Mouse (Mus musculus): ENCODE data around the gene Gm10130. TPM values are rescaled to one million over a fixed set of nuclear protein-coding genes. Genes with fewer than 3 reads are reported as not detected.
"Not testable (repeated sequence)": the region's sequence is repeated elsewhere in the genome, so short reads cannot be mapped to it uniquely, and the experiment has no call there.

Gene Gm10130
- polyA plus RNA-seq, 1 experiment from 2014 or later = not detected

GRCm38 (mm10) chr2:150357136-150357535, 33.6 kb downstream of the Gm10130 start:
- not testable (repeated sequence) for H3K9ac ChIP-seq (ENCODE audit: low read length); H3K9me3 ChIP-seq (ENCODE audit: control insufficient read depth, low read length); H3K27me3 ChIP-seq (ENCODE audit: control insufficient read depth, insufficient read depth, low read length); H3K4me1 ChIP-seq (ENCODE audit: control insufficient read depth in 2 of 2, insufficient read depth in 2 of 2, low read length in 2 of 2); H3K4me2 ChIP-seq (ENCODE audit: low read length); H3K27ac ChIP-seq (replicated peaks in 1 of 2; ENCODE audit: control insufficient read depth in 1 of 2, insufficient read depth in 1 of 2, low read depth in 2 of 2, low read length in 2 of 2); H3K36me3 ChIP-seq (ENCODE audit: control insufficient read depth, insufficient read depth, low read length); H3K4me3 ChIP-seq (ENCODE audit: control insufficient read depth in 1 of 2, insufficient read depth in 1 of 2, low read depth in 1 of 2, low read length in 2 of 2); ATAC-seq (ENCODE audit: insufficient number of reproducible peaks, insufficient read depth, low FRiP score, low read depth)

- WGBS = 2% methylated on average over 15 of the region's 17 CpGs
- ATAC-seq (ENCODE audit: insufficient number of reproducible peaks, insufficient read depth, low FRiP score, low read depth) = peak; percentile 93
- not testable (repeated sequence) for H3K27me3 ChIP-seq (ENCODE audit: control insufficient read depth, insufficient read depth, low read length)
These were observed 38.8 kb downstream of the Gm10130 start, which contains the start of gene 3300002I08Rik for GRCm38 (mm10) chr2:150362113-150362877. TSS of gene 3300002I08Rik (minus strand) at chr2:150362765.

GRCm38 (mm10) chr2:150362878-150363229, 39.4 kb downstream of the Gm10130 start:
- H3K9me3 ChIP-seq (ENCODE audit: control insufficient read depth, low read length) = no peaks in the 10 kb centered on the region
- ATAC-seq (ENCODE audit: insufficient number of reproducible peaks, insufficient read depth, low FRiP score, low read depth) = peak; percentile 43; the same call in 1 of the 2 replicates
- peak overlapping the region; percentile 61 for H3K4me2 ChIP-seq (ENCODE audit: low read length)
- H3K9ac ChIP-seq (ENCODE audit: low read length) = peak overlapping the region; percentile 82
- H3K27me3 ChIP-seq (ENCODE audit: control insufficient read depth, insufficient read depth, low read length) = no peaks in the 10 kb centered on the region
- peak overlapping the region in 1 of 2 experiments; percentile 82; a peak in 2 of 4 replicates for H3K27ac ChIP-seq (replicated peaks in 1 of 2; ENCODE audit: control insufficient read depth in 1 of 2, insufficient read depth in 1 of 2, low read depth in 2 of 2, low read length in 2 of 2)
- H3K4me1 ChIP-seq (ENCODE audit: control insufficient read depth in 2 of 2, insufficient read depth in 2 of 2, low read length in 2 of 2) = no peaks in the 10 kb centered on the region
- peak overlapping the region; percentile 64 to 83 for H3K4me3 ChIP-seq (ENCODE audit: control insufficient read depth in 1 of 2, insufficient read depth in 1 of 2, low read depth in 1 of 2, low read length in 2 of 2)
- H3K36me3 ChIP-seq (ENCODE audit: control insufficient read depth, insufficient read depth, low read length) = no peaks in the 10 kb centered on the region
- WGBS = 10% methylated on average over 4 of the region's 4 CpGs

More at GRCm38 (mm10) chr2:150362113-150362877, 38.8 kb downstream of the Gm10130 start, which contains the start of gene 3300002I08Rik:
- peak within 1 kb of the TSS; percentile 82 for H3K9ac ChIP-seq (ENCODE audit: low read length)
- peak within 1 kb of the TSS; percentile 61 for H3K4me2 ChIP-seq (ENCODE audit: low read length)
- peak within 1 kb of the TSS; percentile 64 to 83 for H3K4me3 ChIP-seq (ENCODE audit: control insufficient read depth in 1 of 2, insufficient read depth in 1 of 2, low read depth in 1 of 2, low read length in 2 of 2)
- not testable (repeated sequence) for H3K36me3 ChIP-seq (ENCODE audit: control insufficient read depth, insufficient read depth, low read length); H3K9me3 ChIP-seq (ENCODE audit: control insufficient read depth, low read length); H3K4me1 ChIP-seq (ENCODE audit: control insufficient read depth in 2 of 2, insufficient read depth in 2 of 2, low read length in 2 of 2)
- H3K27ac ChIP-seq (replicated peaks in 1 of 2; ENCODE audit: control insufficient read depth in 1 of 2, insufficient read depth in 1 of 2, low read depth in 2 of 2, low read length in 2 of 2) = peak within 1 kb of the TSS; percentile 76 to 82

- not testable (repeated sequence) for H3K4me1 ChIP-seq (ENCODE audit: control insufficient read depth in 2 of 2, insufficient read depth in 2 of 2, low read length in 2 of 2); H3K27me3 ChIP-seq (ENCODE audit: control insufficient read depth, insufficient read depth, low read length); H3K27ac ChIP-seq (replicated peaks in 1 of 2; ENCODE audit: control insufficient read depth in 1 of 2, insufficient read depth in 1 of 2, low read depth in 2 of 2, low read length in 2 of 2); H3K4me2 ChIP-seq (ENCODE audit: low read length); H3K9ac ChIP-seq (ENCODE audit: low read length); H3K9me3 ChIP-seq (ENCODE audit: control insufficient read depth, low read length); H3K4me3 ChIP-seq (ENCODE audit: control insufficient read depth in 1 of 2, insufficient read depth in 1 of 2, low read depth in 1 of 2, low read length in 2 of 2); ATAC-seq (ENCODE audit: insufficient number of reproducible peaks, insufficient read depth, low FRiP score, low read depth); H3K36me3 ChIP-seq (ENCODE audit: control insufficient read depth, insufficient read depth, low read length)
- WGBS = 92% methylated on average over 18 of the region's 19 CpGs
These were observed 62.1 kb downstream of the Gm10130 start for GRCm38 (mm10) chr2:150385553-150386106.

GRCm38 (mm10) chr2:150390198-150390597, 66.7 kb downstream of the Gm10130 start:
- WGBS = 69% methylated on average over 1 of the region's 1 CpGs
- H3K4me3 ChIP-seq (ENCODE audit: control insufficient read depth in 1 of 2, insufficient read depth in 1 of 2, low read depth in 1 of 2, low read length in 2 of 2) = no peak overlapping the region

GRCm38 (mm10) chr2:150412146-150412545, 88.6 kb downstream of the Gm10130 start:
- H3K4me1 ChIP-seq (ENCODE audit: control insufficient read depth in 2 of 2, insufficient read depth in 2 of 2, low read length in 2 of 2); H3K27me3 ChIP-seq (ENCODE audit: control insufficient read depth, insufficient read depth, low read length); H3K4me2 ChIP-seq (ENCODE audit: low read length); H3K9ac ChIP-seq (ENCODE audit: low read length); H3K27ac ChIP-seq (replicated peaks in 1 of 2; ENCODE audit: control insufficient read depth in 1 of 2, insufficient read depth in 1 of 2, low read depth in 2 of 2, low read length in 2 of 2); H3K4me3 ChIP-seq (ENCODE audit: control insufficient read depth in 1 of 2, insufficient read depth in 1 of 2, low read depth in 1 of 2, low read length in 2 of 2); ATAC-seq (ENCODE audit: insufficient number of reproducible peaks, insufficient read depth, low FRiP score, low read depth): not testable (repeated sequence)
- WGBS = 86% methylated on average over 17 of the region's 17 CpGs
- peaks cover 11% of the 10 kb centered on the region for H3K36me3 ChIP-seq (ENCODE audit: control insufficient read depth, insufficient read depth, low read length)
- peaks cover 23% of the 10 kb centered on the region for H3K9me3 ChIP-seq (ENCODE audit: control insufficient read depth, low read length)

More at GRCm38 (mm10) chr2:150390198-150390597, 66.7 kb downstream of the Gm10130 start:
- H3K27me3 ChIP-seq (ENCODE audit: control insufficient read depth, insufficient read depth, low read length) = no peaks in the 10 kb centered on the region
- ATAC-seq (ENCODE audit: insufficient number of reproducible peaks, insufficient read depth, low FRiP score, low read depth) = no peak
- no peaks in the 10 kb centered on the region for H3K4me1 ChIP-seq (ENCODE audit: control insufficient read depth in 2 of 2, insufficient read depth in 2 of 2, low read length in 2 of 2)
- no peak overlapping the region for H3K9ac ChIP-seq (ENCODE audit: low read length)
- H3K9me3 ChIP-seq (ENCODE audit: control insufficient read depth, low read length) = no peaks in the 10 kb centered on the region
- H3K36me3 ChIP-seq (ENCODE audit: control insufficient read depth, insufficient read depth, low read length) = no peaks in the 10 kb centered on the region
- no peak overlapping the region for H3K27ac ChIP-seq (replicated peaks in 1 of 2; ENCODE audit: control insufficient read depth in 1 of 2, insufficient read depth in 1 of 2, low read depth in 2 of 2, low read length in 2 of 2)
- no peak overlapping the region for H3K4me2 ChIP-seq (ENCODE audit: low read length)

All from heart, embryonic 14.5 days (tissue).